ENCODE assay signal across 9 mouse cellular contexts in genomic region chr12:117808355-117809326, GRCm38 (mm10). TPM values are rescaled to one million over a fixed set of nuclear protein-coding genes. Genes with fewer than 3 reads are reported as not detected.
DNase-seq lines count a peak whose midpoint lies in the region; ATAC-seq and TF ChIP-seq lines count a peak whose summit lies in the region.
"Had no signal": no experiment of that assay in that cellular context is flagged by ENCODE, and none has a peak within 500 bp of the region (broad histone marks: within the 10 kb centered on the region; RNA-seq: fewer than 3 reads in every experiment).

No protein-coding gene starts in this region.

- no peak overlapping the region for H3K9ac ChIP-seq in lung, embryonic 15.5 days
- peak overlapping the region; percentile 40 for H3K9ac ChIP-seq in forebrain, embryonic 14.5 days (ENCODE audit: low read length)
- H3K9ac ChIP-seq in stomach, postnatal 0 days (ENCODE audit: low read length) = no peak overlapping the region
- H3K9ac ChIP-seq: liver, embryonic 14.5 days had no signal

- ATAC-seq in lung, embryonic 15.5 days (ENCODE audit: borderline replicate concordance, extremely low read depth, low FRiP score, low TSS enrichment) = no peak
- ATAC-seq in forebrain, embryonic 14.5 days = no peak
- ATAC-seq in stomach, postnatal 0 days (ENCODE audit: low FRiP score, low TSS enrichment) = no peak

- no peak for TF ChIP-seq EP300 in stomach, postnatal 0 days (optimal IDR thresholded peaks at IDR 0.05)

- no peak overlapping the region for H3K4me3 ChIP-seq in lung, embryonic 15.5 days
- H3K4me3 ChIP-seq in forebrain, embryonic 14.5 days (ENCODE audit: low read depth, low read length) = no peak overlapping the region
- peak overlapping the region; percentile 42 for H3K4me3 ChIP-seq in midbrain, embryonic 10.5 days
- no peak overlapping the region for H3K4me3 ChIP-seq in stomach, postnatal 0 days (ENCODE audit: low read depth, low read length)

- no peak overlapping the region for H3K27ac ChIP-seq in lung, embryonic 15.5 days
- H3K27ac ChIP-seq in forebrain, embryonic 14.5 days (ENCODE audit: low read depth, low read length) = 0 out of 2 replicates have a peak overlapping the region, but pooled peaks have one; percentile 18
- H3K27ac ChIP-seq in midbrain, embryonic 10.5 days (replicated peaks) = peak overlapping the region; percentile 73
- H3K27ac ChIP-seq in stomach, postnatal 0 days (replicated peaks) = no peak overlapping the region
- H3K27ac ChIP-seq: liver, embryonic 14.5 days had no signal

- TF ChIP-seq CTCF in stomach, postnatal 0 days (IDR thresholded peaks at IDR 0.05; ENCODE audit: low read depth) = no peak

- no peak for DNase-seq in lung, adult 18-20 months
- peak; percentile 64 for DNase-seq in forebrain, embryonic 14.5 days (ENCODE audit: low spot score)
- peak; percentile 53 for DNase-seq in midbrain, embryonic 10.5 days (ENCODE audit: low spot score)
- no peak for DNase-seq in stomach, postnatal 0 days (ENCODE audit: low spot score)
- DNase-seq in cerebellum, postnatal 14 days = no peak
- no peak for DNase-seq in thymus, postnatal 10 days (ENCODE audit: low spot score in 2 of 2)
- DNase-seq: kidney, adult 2 months had no signal

- peak overlapping the region; percentile 42 for H3K4me2 ChIP-seq in lung, embryonic 15.5 days
- peak overlapping the region; percentile 37 for H3K4me2 ChIP-seq in forebrain, embryonic 14.5 days (ENCODE audit: low read length)
- 0 out of 2 replicates have a peak overlapping the region, but pooled peaks have one; percentile 5 for H3K4me2 ChIP-seq in stomach, postnatal 0 days (replicated peaks; ENCODE audit: low read depth)

- no peaks in the 10 kb centered on the region for H3K36me3 ChIP-seq in lung, embryonic 15.5 days
- no peaks in the 10 kb centered on the region for H3K36me3 ChIP-seq in forebrain, embryonic 14.5 days (ENCODE audit: control insufficient read depth, insufficient read depth, low read length)
- no peaks in the 10 kb centered on the region for H3K36me3 ChIP-seq in midbrain, embryonic 10.5 days
- H3K36me3 ChIP-seq in stomach, postnatal 0 days (ENCODE audit: control insufficient read depth, insufficient read depth, low read length) = no peaks in the 10 kb centered on the region

- 0 out of 2 replicates have a peak, but pooled peaks cover 6% of the 10 kb centered on the region for H3K4me1 ChIP-seq in lung, embryonic 15.5 days
- peaks cover 41% of the 10 kb centered on the region for H3K4me1 ChIP-seq in forebrain, embryonic 14.5 days (ENCODE audit: control insufficient read depth, insufficient read depth, low read length)
- peaks cover 54% of the 10 kb centered on the region for H3K4me1 ChIP-seq in midbrain, embryonic 10.5 days
- H3K4me1 ChIP-seq in stomach, postnatal 0 days (replicated peaks; ENCODE audit: control insufficient read depth, insufficient read depth) = no peaks in the 10 kb centered on the region

- no peaks in the 10 kb centered on the region for H3K9me3 ChIP-seq in lung, embryonic 15.5 days
- no peaks in the 10 kb centered on the region for H3K9me3 ChIP-seq in forebrain, embryonic 14.5 days (replicated peaks; ENCODE audit: control insufficient read depth, low read length)
- no peaks in the 10 kb centered on the region for H3K9me3 ChIP-seq in midbrain, embryonic 10.5 days (replicated peaks)
- H3K9me3 ChIP-seq in stomach, postnatal 0 days (ENCODE audit: control insufficient read depth, low read length) = no peaks in the 10 kb centered on the region

- peaks cover 13% of the 10 kb centered on the region for H3K27me3 ChIP-seq in lung, embryonic 15.5 days
- peaks cover 13% of the 10 kb centered on the region for H3K27me3 ChIP-seq in forebrain, embryonic 14.5 days (replicated peaks; ENCODE audit: control insufficient read depth, insufficient read depth, low read length)
- H3K27me3 ChIP-seq in midbrain, embryonic 10.5 days (ENCODE audit: low read depth, poor library complexity, severe bottlenecking) = peaks cover 41% of the 10 kb centered on the region
- H3K27me3 ChIP-seq in stomach, postnatal 0 days (ENCODE audit: control insufficient read depth, insufficient read depth, low read length) = no peaks in the 10 kb centered on the region

- WGBS in lung, embryonic 15.5 days = 32% methylated on average over 17 of the region's 17 CpGs
- 6% methylated on average over 17 of the region's 17 CpGs for WGBS in forebrain, embryonic 14.5 days
- 44% methylated on average over 17 of the region's 17 CpGs for WGBS in midbrain, embryonic 10.5 days
- WGBS in stomach, postnatal 0 days = 55% methylated on average over 17 of the region's 17 CpGs

RNA-seq across cellular contexts. Expression of gene Cdca7l, which starts 4.6 kb away (rescaled TPM):
- polyA plus RNA-seq in lung, embryonic 15.5 days (2015; fragmentation: Nextera tagmentation; extraction: Ambion mirVana) = 59.9 and 65.0 TPM in 2 replicates
- 11.1 and 12.6 TPM in 2 replicates for polyA plus RNA-seq in forebrain, embryonic 14.5 days (2014; fragmentation: Nextera tagmentation; extraction: Ambion mirVana)
- polyA plus RNA-seq in midbrain, embryonic 10.5 days (2016; fragmentation: Nextera tagmentation; extraction: Ambion mirVana) = 46.2 and 55.8 TPM in 2 replicates
- polyA plus RNA-seq in stomach, postnatal 0 days (2015; fragmentation: Nextera tagmentation; extraction: Ambion mirVana) = 15.1 and 15.7 TPM in 2 replicates

Comparison
In these comparisons a context has a peak if more than half of its experiments do, and no peak if none do; other contexts are left out.
1. H3K27ac ChIP-seq: peak in forebrain, embryonic 14.5 days (single experiment) and midbrain, embryonic 10.5 days (single experiment); none in lung, embryonic 15.5 days (single experiment) and stomach, postnatal 0 days (single experiment).
2. DNase-seq: peak in forebrain, embryonic 14.5 days (single experiment) and midbrain, embryonic 10.5 days (single experiment); none in lung, adult 18-20 months (0 of 2), stomach, postnatal 0 days (single experiment), cerebellum, postnatal 14 days (0 of 2) and thymus, postnatal 10 days (0 of 2).
3. Peak in every context shown above with its lines, with median percentiles within 50 percentile points of each other: H3K4me2 ChIP-seq.